Mouse (Mus musculus): ENCODE data around the gene Btn1a1.

Btn1a1 gene

GRCm38 (mm10) chr13:23488400-23489322 lies 23.0 kb upstream of the Btn1a1 start, which contains the start of gene Btn2a2:
Btn2a2 (minus strand) TSS chr13:23488857.
- in situ Hi-C loops (cut with MboI, MseI): no loop called here

DNA sequence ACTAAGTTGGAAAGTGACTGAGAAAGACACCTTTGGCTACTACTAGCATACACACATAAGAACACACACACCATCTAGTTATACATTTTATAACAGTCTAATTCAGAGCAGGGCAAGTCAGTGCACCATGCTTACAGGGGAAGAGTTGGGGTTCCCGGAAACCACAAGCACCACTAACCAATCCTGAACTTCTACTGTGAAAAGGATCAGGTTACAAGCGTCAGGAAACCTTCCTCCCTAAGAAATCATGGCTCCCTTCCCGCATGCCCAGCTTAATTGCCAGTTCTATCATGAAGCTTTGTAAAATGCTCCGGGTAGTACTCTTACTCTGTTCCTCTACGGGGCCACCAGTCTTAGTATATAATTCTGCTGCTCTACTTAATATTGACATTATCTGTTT lies 19.6 kb upstream of the Btn1a1 start:
- in situ Hi-C loops (cut with MboI, MseI): no loop called here

DNA sequence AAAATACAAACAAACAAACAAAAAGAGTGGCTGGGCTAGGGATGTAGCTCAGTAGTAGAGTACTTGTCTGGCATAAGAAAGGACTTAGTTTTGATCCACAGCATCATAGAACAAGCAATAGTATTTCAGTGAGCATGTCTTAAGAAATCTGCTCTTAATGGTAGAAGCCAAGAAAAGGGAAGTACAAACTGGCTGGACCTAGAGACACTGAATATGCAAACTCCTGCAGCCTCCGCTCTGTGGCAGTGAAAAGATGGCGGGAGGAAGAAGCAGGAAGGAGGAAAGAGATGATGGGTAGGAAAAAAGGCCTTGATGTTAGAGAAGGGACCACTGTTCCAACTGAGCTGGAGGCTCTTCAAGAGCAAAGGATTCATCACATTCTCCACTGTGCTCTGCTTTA lies 17.5 kb upstream of the Btn1a1 start:
- in situ Hi-C loops (cut with MboI, MseI): no loop called here

GRCm38 (mm10) chr13:23475658-23476057 lies 10.0 kb upstream of the Btn1a1 start:
- in situ Hi-C loops (cut with MboI, MseI): no loop called here

DNA sequence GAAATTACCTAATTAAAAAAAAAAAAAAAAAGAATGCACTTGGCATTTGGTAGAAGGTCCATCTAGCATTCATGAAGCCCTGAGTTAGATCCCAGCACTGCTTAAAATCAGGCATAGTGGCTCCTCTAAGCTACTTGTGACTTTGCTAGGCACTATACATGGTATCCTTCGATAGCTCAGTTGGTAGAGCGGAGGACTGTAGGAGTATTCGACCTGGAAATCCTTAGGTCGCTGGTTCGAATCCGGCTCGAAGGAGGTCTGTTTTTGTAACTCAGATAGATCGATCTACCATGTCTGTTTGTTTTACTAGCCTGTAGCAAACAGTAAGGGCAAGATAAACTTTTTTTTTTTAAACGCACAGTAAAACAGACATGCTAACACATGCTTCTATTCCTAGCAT lies 1.2 kb upstream of the Btn1a1 start:
- in situ Hi-C loops (cut with MboI, MseI): no loop called here

GRCm38 (mm10) chr13:23466306-23466705 lies 605 bp upstream of the Btn1a1 start:
- in situ Hi-C loops (cut with MboI, MseI): no loop called here

GRCm38 (mm10) chr13:23464841-23465366 lies 797 bp downstream of the Btn1a1 start:
- in situ Hi-C loops (cut with MboI, MseI): no loop called here

GRCm38 (mm10) chr13:23464224-23464637 lies 1.5 kb downstream of the Btn1a1 start:
- in situ Hi-C loops (cut with MboI, MseI): no loop called here

DNA sequence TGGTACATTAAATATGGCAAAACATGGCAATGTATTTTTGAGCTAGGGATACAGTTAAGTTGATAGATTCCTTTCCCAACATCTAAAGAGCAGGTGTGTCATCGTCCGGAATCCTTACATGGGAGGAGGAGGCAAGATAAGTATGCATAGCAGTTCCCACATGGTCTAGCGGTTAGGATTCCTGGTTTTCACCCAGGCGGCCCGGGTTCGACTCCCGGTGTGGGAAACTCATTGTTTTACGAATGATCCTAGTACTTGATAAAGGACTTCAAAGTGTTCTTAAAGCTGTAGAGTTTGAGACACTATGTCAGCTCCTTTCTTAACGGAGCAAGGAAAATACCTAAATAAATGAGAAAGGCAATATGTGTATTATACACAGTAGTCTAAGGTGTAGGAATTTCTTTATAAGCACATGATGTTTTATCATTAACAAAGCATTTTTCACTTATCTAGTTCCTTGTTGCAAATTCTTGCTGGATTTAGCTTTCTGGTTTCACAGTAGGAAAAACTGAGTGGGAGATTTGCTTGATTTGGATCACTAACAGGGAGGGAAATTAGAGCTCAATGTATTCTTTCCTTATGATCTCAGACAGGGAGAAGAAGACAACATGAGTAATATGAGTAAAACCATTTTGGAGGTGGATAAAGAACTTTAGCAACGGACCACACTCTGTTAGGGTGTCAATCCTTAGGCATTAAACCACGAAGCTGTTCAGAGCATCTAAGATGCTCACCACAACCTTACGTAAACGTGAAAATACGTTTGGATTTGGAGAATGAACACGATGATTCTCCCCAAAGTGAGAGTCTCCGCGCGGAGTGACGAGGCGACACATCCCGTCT lies 2.1 kb downstream of the Btn1a1 start:
- in situ Hi-C loops (cut with MboI, MseI): no loop called here

- in situ Hi-C loops (cut with MboI, MseI): no loop called here
Observed at GRCm38 (mm10) chr13:23462669-23463068, 3.0 kb downstream of the Btn1a1 start.

GRCm38 (mm10) chr13:23462063-23462462 lies 3.6 kb downstream of the Btn1a1 start:
- in situ Hi-C loops (cut with MboI, MseI): no loop called here

- in situ Hi-C loops (cut with MboI, MseI): loop anchor here in 1 of 2 experiments (10.0 kb wide), 1 partner anchor 45 kb away; no protein-coding TSS in a partner anchor
Observed at GRCm38 (mm10) chr13:23459264-23459846, 6.3 kb downstream of the Btn1a1 start.

DNA sequence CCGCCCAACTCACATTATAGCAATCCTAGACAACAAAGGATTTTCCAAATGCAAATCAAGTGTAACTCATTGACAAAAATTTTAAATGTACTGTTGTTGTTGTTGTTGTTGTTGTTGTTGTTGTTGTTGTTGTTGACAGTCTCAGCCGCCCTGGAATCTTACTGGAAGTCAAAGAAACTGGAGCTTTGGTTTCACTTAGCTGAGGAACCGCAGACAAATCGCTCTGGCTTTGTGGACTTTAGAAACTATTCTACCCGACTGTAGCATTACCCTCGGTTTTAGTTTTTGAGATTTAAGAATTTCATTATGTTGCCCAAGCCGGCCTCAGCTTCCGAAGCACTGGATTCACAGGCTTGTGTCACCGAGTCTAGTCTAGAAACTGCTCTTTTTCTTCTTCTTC lies 11.8 kb downstream of the Btn1a1 start:
- in situ Hi-C loops (cut with MboI, MseI): loop anchor here in 1 of 2 experiments (10.0 kb wide), 1 partner anchor 51 kb away; no protein-coding TSS in a partner anchor

- in situ Hi-C loops (cut with MboI, MseI): loop anchor here in 1 of 2 experiments (10.0 kb wide), 1 partner anchor 51 kb away; no protein-coding TSS in a partner anchor
Observed at GRCm38 (mm10) chr13:23453362-23453862, 12.3 kb downstream of the Btn1a1 start.

DNA sequence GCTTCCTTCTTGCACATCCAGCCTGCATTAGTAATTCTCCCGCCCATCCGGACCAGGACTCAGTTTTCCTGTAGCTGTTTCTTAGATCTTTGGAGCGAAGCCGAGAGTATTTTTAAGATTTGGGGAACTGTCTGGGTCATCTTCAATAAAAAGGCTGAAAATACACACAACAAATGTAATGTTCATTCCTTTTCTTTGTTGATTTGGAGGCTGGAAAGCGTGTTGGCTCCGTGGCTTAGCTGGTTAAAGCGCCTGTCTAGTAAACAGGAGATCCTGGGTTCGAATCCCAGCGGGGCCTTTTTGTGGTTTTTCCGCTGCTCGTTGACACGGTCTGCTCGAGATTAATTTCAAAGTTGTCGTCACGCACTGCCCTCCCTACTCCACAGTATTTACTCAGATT lies 15.3 kb downstream of the Btn1a1 start:
- in situ Hi-C loops (cut with MboI, MseI): loop anchor here in 1 of 2 experiments (10.0 kb wide), 1 partner anchor 54 kb away; no protein-coding TSS in a partner anchor

GRCm38 (mm10) chr13:23449235-23450095 lies 16.2 kb downstream of the Btn1a1 start:
- in situ Hi-C loops (cut with MboI, MseI): loop anchor here (5.0 to 25.0 kb wide), 5 partner anchors 55 to 1427 kb away; partner anchors contain the start of genes Hist1h2ab (in 1 of the 2), Hist1h3b (in 1 of the 2) and Hist1h4b (in 1 of the 2)

- in situ Hi-C loops (cut with MboI, MseI): loop anchor here in 1 of 2 experiments (5.0 to 25.0 kb wide), 4 partner anchors 74 to 1426 kb away; partner anchors contain the start of genes Hist1h2ab, Hist1h3b and Hist1h4b
Observed at GRCm38 (mm10) chr13:23448758-23449157, 16.9 kb downstream of the Btn1a1 start.

DNA sequence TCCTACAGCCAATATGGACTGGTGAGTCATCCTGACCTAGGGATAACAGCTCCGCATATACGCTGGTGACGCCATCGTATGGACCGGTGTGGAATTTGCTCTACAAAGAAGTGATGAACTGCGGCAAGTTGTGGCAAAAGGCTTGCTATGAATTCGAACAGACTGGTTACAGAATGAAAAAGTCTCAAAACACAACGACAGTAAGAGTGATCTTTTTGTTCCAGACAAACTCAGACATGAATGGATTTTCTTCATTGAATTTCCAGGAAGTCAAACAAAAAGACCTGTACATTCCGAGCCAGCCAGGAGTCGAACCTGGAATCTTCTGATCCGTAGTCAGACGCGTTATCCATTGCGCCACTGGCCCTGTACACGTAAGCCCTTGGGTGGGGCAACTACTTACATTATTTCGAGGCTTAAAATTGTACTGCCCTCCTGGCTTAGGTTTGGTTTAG lies 19.2 kb downstream of the Btn1a1 start:
- in situ Hi-C loops (cut with MboI, MseI): loop anchor here in 1 of 2 experiments (5.0 to 25.0 kb wide), 4 partner anchors 76 to 1424 kb away; partner anchors contain the start of genes Hist1h2ab, Hist1h3b and Hist1h4b

DNA sequence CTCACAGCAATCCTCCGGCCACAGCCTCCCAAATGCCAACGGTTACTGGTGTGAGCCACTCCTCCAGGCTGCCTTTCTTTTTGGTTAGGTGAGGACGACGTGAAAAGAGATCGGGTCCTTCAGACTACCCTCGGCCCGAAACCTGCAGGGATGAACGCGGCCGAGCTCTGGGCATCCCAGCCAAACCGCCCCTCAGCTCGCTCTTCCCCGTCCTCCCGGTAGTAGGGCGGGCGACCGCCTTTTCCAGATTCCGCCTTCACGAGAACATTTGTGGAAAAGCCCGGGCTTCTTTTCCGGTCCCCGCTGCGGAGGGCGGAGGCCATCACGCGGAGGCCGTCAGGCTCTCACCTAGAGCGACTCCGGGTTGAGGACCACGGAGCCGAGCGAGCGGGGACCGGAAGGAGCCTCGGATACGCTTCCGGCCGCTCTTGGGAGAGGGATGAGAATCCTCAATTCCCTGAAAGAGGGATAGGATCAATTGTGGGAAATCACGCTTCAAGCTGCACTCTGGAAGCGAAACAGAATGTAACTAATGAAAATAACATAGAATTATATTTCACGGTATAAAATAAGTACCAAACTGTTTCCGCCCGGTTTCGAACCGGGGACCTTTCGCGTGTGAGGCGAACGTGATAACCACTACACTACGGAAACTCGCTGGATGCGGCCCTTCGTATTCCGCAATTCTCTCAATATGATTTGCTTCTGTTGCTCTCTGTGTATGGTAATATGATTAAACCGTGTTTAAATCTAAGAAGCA lies 20.0 kb downstream of the Btn1a1 start:
- in situ Hi-C loops (cut with MboI, MseI): loop anchor here in 1 of 2 experiments (5.0 to 25.0 kb wide), 4 partner anchors 77 to 1423 kb away; partner anchors contain the start of genes Hist1h2ab, Hist1h3b and Hist1h4b

All from T-helper 17 cell (primary cell).